Mouse (Mus musculus) cortical plate, adult 2 months (tissue): ENCODE measurements around the gene Ntsr1.

Source experiments
- CTCF ChIP-seq: fragments of 200-500 bp; IDR thresholded peaks from 2 replicates; pipeline ENCODE4 v1.5.1; 2011; ENCODE audit warnings: mild to moderate bottlenecking, control low read depth, low read length; ENCODE audit not compliant: insufficient read depth; ENCODE audit errors: extremely low read depth
- POLR2A ChIP-seq: fragments of 200-500 bp; IDR thresholded peaks from 2 replicates; pipeline ENCODE4 v1.6.1; 2011; ENCODE audit warnings: mild to moderate bottlenecking, low read length, control low read depth; ENCODE audit not compliant: insufficient read depth; ENCODE audit errors: extremely low read depth

DNA sequence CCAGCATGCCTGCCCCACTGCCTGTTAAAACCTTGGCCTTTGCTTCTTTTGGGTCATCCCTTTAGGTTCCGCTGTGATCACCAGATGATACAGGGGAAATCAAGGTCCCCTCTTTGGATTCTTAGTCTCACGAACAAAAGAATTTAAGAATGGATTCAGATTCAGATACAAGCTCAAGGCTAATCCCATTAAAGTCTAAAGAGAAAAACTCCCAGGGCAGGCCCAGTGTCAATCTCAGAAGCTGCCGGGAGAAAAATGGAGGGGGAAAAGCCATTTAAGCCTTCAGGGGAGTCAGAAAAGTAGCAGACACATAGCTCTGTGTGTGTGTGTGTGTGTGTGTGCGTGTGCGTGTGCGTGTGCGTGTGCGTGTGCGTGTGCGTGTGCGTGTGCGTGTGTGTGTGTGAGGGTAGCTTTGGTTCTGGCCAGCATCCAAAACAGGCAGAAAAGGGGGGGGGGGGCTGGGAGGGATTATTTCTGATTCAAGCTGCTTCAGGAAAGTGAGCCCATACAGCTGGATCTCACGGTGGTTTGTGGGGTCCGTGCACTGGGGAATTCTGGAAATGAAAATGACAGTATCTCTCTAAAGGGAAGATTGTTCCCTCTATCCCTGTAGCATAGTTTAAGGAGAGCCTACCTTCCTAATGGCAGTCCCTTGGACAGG, 8.8 kb downstream of the Ntsr1 start:
- TF ChIP-seq CTCF (no peak), POLR2A (no peak)
